Mouse (Mus musculus): ENCODE measurements at regions not wholly inside any gene's neighbourhood (a gene's known extent, or its start where the extent isn't known, plus 50 kb on each side); places are given as distances from the start of the nearest gene placed in this dataset.

GRCm38 (mm10) chr13:44584551-44584950, 144.7 kb upstream of the Jarid2 start:
- no peak for TF ChIP-seq CTCF (IDR thresholded peaks at IDR 0.05; ENCODE audit: low read depth)
- no peak for TF ChIP-seq EP300 (optimal IDR thresholded peaks at IDR 0.05)

Data from stomach, postnatal 0 days (tissue).